Mouse (Mus musculus) heart, embryonic 12.5 days (tissue): ENCODE measurements around the gene Ficd. TPM values are rescaled to one million over a fixed set of nuclear protein-coding genes. Genes with fewer than 3 reads are reported as not detected.

Experiments used
- ATAC-seq: fragments of 200-750 bp; cut with Nextera tagmentation; 2 replicates; pipeline ENCODE4 v1.8.0; 2017; ENCODE audit warnings: moderate TSS enrichment, moderate library complexity; ENCODE audit not compliant: insufficient number of reproducible peaks, low FRiP score
- H3K27ac ChIP-seq: fragments of 300-500 bp; sonication (generic); 2 replicates; pipeline ENCODE4 v1.5.1; 2016; ENCODE audit warnings: mild to moderate bottlenecking, moderate library complexity; ENCODE audit not compliant: poor library complexity, severe bottlenecking
- H3K27me3 ChIP-seq: fragments of 300-500 bp; sonication (generic); replicated peaks from 2 replicates; pipeline ENCODE4 v1.6.1; 2016; ENCODE audit warnings: mild to moderate bottlenecking, moderate library complexity
- H3K36me3 ChIP-seq: fragments of 300-500 bp; sonication (generic); 2 replicates; pipeline ENCODE4 v1.6.1; 2016; ENCODE audit warnings: mild to moderate bottlenecking, moderate library complexity
- H3K4me1 ChIP-seq: fragments of 300-500 bp; sonication (generic); replicated peaks from 2 replicates; pipeline ENCODE4 v1.6.1; 2016; ENCODE audit warnings: mild to moderate bottlenecking
- H3K4me2 ChIP-seq: fragments of 300-500 bp; sonication (generic); 2 replicates; pipeline ENCODE4 v1.6.1; 2016; ENCODE audit warnings: mild to moderate bottlenecking, moderate library complexity
- H3K4me3 ChIP-seq: fragments of 300-500 bp; sonication (generic); 2 replicates; pipeline ENCODE4 v1.5.1; 2016; ENCODE audit warnings: mild to moderate bottlenecking
- H3K9ac ChIP-seq: fragments of 300-500 bp; sonication (generic); 2 replicates; pipeline ENCODE4 v1.6.1; 2016; ENCODE audit warnings: mild to moderate bottlenecking, moderate library complexity
- H3K9me3 ChIP-seq: fragments of 300-500 bp; sonication (generic); replicated peaks from 2 replicates; pipeline ENCODE4 v1.6.1; 2016; ENCODE audit warnings: mild to moderate bottlenecking, moderate library complexity
- WGBS: fragments of 180-500 bp; shearing (Covaris S2); methylation state at CpG from one replicate; pipeline ENCODE4 v1.1.7; 2016; 5-methylcytosine and 5-hydroxymethylcytosine counted together
- polyA plus RNA-seq: library from polyadenylated mRNA; unstranded; fragments of >200 nt; fragmentation: Nextera tagmentation; extraction: Ambion mirVana; gene quantifications from 2 replicates; pipeline ENCODE4 v1.2.1, GENCODE M21; 2016

Ficd gene
- polyA plus RNA-seq, 1 experiment from 2014 or later: 6.9 TPM

DNA sequence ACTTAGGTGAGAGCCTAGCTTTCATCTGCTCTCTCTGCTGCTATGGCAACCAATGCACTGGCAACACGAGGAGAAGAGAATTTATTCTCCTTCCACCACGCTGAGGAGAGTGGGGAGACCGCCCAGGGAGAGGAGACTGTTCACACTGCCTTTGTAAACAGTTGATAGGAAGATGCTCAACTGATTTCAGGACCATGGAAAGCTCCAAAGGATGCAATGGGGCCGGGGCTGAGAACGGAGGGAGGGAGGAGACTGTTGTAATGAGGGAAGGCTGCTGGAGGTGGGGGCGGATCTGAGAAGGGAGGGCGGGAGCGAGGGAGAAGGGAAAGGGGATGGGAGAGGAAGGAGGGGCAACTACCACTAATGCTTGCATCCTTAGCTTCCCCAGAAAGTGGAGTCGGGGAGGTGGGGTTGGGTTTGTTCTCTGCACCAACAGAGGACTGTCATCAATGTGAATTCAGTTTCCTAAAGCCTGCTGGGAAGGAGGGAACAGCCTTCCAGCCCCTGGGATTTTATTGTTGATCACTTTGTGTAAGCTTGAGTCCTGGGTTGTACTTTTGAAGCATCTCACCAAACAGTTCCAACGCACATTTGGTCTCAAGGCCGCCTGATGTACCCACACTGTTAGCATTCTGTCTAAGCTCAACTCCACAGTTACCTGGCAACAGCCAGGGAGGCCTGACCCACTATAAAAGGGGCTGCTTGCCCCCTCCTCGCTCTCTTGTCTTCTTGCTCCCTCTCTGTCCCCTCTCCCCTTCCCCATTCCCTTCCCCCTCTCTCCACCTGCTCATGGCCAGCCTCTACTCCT lies 18.8 kb upstream of the Ficd start:
- H3K9ac ChIP-seq: no peak overlapping the region
- no peak overlapping the region for H3K27ac ChIP-seq
- no peak for ATAC-seq
- no peaks in the 10 kb centered on the region for H3K4me1 ChIP-seq
- no peaks in the 10 kb centered on the region for H3K9me3 ChIP-seq
- H3K4me3 ChIP-seq: no peak overlapping the region
- no peak overlapping the region for H3K4me2 ChIP-seq
- 0 out of 2 replicates have a peak, but pooled peaks cover 9% of the 10 kb centered on the region for H3K27me3 ChIP-seq
- 5% methylated on average over 12 of the region's 12 CpGs for WGBS
- no peaks in the 10 kb centered on the region for H3K36me3 ChIP-seq

DNA sequence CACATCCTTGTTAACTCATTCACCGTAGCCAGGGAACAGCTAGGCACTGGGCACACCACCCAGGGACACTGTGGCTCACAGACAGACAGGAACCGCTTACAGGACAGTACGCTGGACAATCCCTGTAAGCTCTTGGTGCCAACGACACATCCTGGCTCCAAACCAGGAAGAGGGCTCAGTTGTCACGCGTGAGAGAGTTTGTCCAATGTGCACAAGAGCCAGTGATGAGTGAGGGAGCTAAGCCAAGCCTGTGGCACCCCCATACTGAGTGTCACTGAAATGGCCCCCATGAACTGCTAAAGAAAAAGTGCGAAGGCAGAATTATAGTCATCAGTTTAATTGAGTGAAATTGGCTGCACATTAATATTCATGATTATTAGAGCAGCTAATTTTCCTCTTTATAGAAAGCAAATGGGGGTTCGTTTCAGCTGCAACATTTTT lies 16.4 kb upstream of the Ficd start:
- H3K36me3 ChIP-seq: no peaks in the 10 kb centered on the region
- no peak overlapping the region for H3K9ac ChIP-seq
- H3K27me3 ChIP-seq: peaks cover 18% of the 10 kb centered on the region; the same call in 1 of the 2 replicates
- H3K27ac ChIP-seq: no peak overlapping the region
- H3K9me3 ChIP-seq: no peaks in the 10 kb centered on the region
- WGBS: 76% methylated on average over 8 of the region's 8 CpGs
- ATAC-seq: no peak
- H3K4me2 ChIP-seq: no peak overlapping the region
- no peaks in the 10 kb centered on the region for H3K4me1 ChIP-seq
- no peak overlapping the region for H3K4me3 ChIP-seq

DNA sequence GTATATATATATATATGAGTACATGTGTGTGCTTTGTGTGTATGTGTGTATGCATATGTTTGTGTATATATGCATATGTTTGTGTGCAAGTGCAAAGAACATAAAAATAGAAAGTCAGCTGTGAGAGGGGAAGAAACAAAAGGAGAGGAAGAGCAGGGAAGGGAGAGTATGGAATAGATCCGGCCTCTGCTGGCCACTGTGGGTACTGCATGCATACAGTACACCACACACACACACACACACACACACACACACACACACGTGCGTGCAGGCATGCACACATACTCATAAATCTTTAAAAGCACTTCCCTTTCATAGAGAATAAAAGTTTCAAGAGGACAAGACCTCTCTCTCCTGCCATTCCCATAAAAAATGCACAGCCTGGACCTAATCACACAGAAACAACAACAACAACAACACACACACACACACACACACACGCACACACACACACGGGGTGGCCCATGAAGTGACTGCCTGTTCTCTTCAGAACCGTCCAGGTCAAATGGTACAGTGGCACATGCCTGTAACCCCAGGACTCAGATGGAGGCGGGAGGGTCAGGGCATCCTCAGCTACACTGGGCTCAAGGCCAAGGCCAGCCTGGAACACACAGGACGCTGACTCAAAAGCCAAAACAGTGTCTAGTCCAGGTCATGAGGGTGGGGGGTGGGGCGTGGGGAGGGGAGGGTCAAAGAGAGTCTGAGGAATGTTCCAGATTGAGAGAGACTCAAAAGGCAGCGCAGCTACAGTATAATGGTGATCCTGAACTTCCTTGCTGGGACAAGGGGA lies 13.2 kb upstream of the Ficd start:
- H3K36me3 ChIP-seq: no peaks in the 10 kb centered on the region
- H3K9me3 ChIP-seq: no peaks in the 10 kb centered on the region
- 82% methylated on average over 10 of the region's 10 CpGs for WGBS
- no peak overlapping the region for H3K4me2 ChIP-seq
- peaks cover 21% of the 10 kb centered on the region for H3K27me3 ChIP-seq
- H3K9ac ChIP-seq: no peak overlapping the region
- no peak overlapping the region for H3K27ac ChIP-seq
- H3K4me3 ChIP-seq: no peak overlapping the region
- ATAC-seq: no peak
- no peaks in the 10 kb centered on the region for H3K4me1 ChIP-seq

DNA sequence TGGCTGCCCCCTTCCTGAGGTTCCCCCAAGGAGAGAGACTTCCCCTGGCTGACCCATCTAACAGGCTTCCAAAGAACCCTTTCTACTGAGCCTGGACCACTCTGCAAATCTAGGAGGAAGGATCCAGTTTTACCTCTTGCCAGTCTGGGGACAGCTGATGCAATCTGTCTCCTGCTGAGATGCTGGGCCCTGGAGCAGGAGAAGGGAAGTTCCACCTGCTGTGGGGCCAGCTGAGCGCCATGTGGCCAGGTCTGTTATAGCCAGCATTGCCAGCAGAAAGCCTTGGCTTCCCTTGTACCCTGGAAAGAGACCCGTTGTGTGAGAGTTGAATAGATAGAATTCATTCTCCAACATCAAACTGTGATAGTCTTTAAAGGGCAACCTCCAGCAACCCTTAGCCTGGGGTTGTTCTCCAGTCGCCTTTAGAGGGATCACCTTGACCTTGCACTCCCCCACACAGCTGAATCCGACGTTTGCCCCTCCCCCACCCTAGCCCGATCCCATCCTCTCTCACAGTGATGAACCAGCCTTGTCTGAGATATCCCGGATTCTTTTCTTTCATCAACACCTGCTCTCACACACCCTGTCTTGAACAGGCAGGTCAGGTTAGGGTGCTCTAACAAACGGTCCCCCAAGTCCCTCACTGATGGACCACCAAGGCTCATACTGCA lies 11.9 kb upstream of the Ficd start:
- H3K27ac ChIP-seq: no peak overlapping the region
- H3K4me1 ChIP-seq: no peaks in the 10 kb centered on the region
- peaks cover 19% of the 10 kb centered on the region for H3K27me3 ChIP-seq
- H3K9me3 ChIP-seq: no peaks in the 10 kb centered on the region
- H3K9ac ChIP-seq: no peak overlapping the region
- no peak overlapping the region for H3K4me2 ChIP-seq
- H3K4me3 ChIP-seq: no peak overlapping the region
- no peaks in the 10 kb centered on the region for H3K36me3 ChIP-seq
- WGBS: 25% methylated on average over 8 of the region's 8 CpGs
- no peak for ATAC-seq

DNA sequence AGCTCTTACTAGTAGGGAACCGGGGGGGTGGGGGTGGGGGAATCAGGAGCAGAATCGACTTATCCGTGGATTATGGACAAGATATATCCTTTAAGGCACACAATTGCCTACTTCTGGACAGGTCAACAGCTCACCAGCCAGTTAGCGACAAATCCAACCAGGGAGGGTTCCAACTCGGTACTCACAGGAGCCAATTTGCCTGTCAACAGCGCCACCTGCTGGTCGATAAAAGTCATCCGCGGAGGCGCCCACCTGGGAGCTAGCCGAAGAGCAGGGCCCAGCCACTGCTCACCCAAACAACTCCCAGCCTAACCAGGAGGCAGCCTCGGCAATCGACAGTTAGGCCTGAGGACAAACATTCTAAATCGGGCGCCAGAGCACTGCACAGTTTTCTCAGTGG lies 11.2 kb upstream of the Ficd start, which contains the start of gene 1700069L16Rik:
1700069L16Rik (minus strand) TSS at position 327 of the 400 bp plus-strand sequence.
- no peak within 1 kb of the TSS for H3K27ac ChIP-seq
- no peaks in the 10 kb centered on the region for H3K9me3 ChIP-seq
- 0 out of 2 replicates have a peak, but pooled peaks have one; percentile 45 for ATAC-seq
- H3K4me1 ChIP-seq: no peaks in the 10 kb centered on the region
- no peak within 1 kb of the TSS for H3K4me3 ChIP-seq
- 3% methylated on average over 15 of the region's 15 CpGs for WGBS
- H3K36me3 ChIP-seq: no peaks in the 10 kb centered on the region
- no peak within 1 kb of the TSS for H3K4me2 ChIP-seq
- H3K9ac ChIP-seq: no peak within 1 kb of the TSS
- peaks cover 19% of the 10 kb centered on the region for H3K27me3 ChIP-seq

DNA sequence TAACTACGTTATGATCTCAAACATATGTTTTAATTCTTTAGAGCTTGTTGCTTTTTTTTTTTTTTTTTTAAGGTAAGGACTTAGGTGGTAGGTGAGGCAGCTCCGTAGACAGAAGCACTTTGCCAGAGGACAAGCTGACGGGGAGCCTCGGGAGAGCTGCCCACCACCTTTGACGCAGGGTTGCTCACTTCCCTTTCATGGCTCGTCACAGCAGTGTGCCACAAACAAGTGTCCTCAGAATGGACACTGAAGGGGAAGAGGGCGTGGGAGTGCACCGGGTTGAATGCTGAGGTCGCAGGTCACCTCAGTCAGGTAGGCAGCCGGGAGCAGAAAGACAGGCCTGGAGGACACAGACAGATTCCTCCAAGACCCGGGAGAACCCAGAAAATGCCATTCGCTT lies 10.2 kb upstream of the Ficd start:
- Histone ChIP-seq H3K36me3 (no peaks in the 10 kb centered on the region), H3K9ac (no peak overlapping the region), H3K9me3 (no peaks in the 10 kb centered on the region), H3K4me2 (no peak overlapping the region), H3K27me3 (peaks cover 19% of the 10 kb centered on the region), H3K4me1 (no peaks in the 10 kb centered on the region), H3K27ac (no peak overlapping the region), H3K4me3 (no peak overlapping the region)
- ATAC-seq: no peak
- WGBS: 72% methylated on average over 12 of the region's 12 CpGs

DNA sequence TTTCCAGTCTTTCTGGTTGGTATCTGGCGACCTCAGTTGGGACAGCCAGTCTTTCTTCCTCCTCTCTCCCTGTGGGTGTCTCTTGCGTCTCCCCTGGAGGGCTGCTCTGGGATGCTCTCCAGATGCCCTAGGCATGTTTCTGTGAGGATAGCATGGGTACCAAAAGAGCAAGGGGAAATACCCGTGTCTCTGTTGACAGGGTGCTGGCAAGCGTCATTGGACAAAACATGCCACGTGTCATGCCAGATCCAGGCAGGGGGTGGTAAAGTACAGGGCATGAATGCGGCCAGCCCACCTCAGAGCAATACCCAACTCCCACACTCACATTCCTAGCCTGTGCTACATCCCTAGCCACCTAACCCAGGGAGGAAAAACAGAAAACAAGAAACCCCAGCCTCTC lies 9.0 kb upstream of the Ficd start:
- Histone ChIP-seq H3K9ac (no peak overlapping the region), H3K27ac (no peak overlapping the region), H3K27me3 (peaks cover 19% of the 10 kb centered on the region), H3K36me3 (no peaks in the 10 kb centered on the region), H3K4me2 (no peak overlapping the region), H3K4me1 (no peaks in the 10 kb centered on the region), H3K4me3 (no peak overlapping the region), H3K9me3 (no peaks in the 10 kb centered on the region)
- WGBS: 49% methylated on average over 6 of the region's 6 CpGs
- ATAC-seq: no peak

DNA sequence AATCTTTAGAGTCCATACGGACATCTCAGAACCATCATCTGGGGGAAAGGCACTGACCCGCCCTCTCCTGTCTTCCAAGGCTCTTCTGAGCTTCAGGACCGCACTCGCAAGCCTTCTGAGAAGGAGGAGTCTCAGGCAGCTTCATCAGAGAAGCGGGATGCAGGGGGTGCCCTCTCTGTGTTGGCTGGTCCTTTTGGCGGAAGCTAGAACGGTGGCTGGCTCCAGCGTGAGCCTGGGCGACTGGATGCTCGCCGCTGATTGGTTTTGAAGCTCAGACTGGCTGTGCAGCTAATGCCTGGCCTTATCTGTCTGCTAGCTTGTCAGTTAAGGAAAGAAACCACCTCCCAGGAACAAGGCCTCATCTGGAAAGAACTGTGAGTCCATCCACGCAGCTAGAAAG lies 8.4 kb upstream of the Ficd start:
- Histone ChIP-seq H3K4me3 (no peak overlapping the region), H3K27ac (no peak overlapping the region), H3K36me3 (no peaks in the 10 kb centered on the region), H3K4me2 (no peak overlapping the region), H3K9ac (no peak overlapping the region), H3K27me3 (peaks cover 19% of the 10 kb centered on the region), H3K9me3 (no peaks in the 10 kb centered on the region), H3K4me1 (no peaks in the 10 kb centered on the region)
- no peak for ATAC-seq
- 40% methylated on average over 12 of the region's 12 CpGs for WGBS

DNA sequence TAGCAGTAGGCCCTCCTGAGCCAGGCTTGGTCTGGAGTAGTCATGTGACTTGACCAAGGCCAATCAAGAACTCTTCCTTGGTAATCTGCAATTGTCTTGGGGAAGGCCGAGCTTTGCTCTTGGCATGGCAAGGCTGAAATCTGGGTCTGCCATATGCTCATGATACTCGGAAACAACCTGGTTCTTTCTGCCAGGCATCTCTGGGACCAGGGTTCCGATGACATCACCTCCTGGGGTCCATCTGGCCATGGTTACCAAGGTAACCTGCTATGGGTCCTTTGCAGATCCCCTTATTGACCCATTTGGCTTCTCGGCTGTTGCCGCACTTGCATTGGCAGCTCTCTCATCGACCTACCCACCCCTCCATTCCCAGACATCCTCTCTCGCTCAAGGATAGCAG lies 7.6 kb upstream of the Ficd start:
- 73% methylated on average over 7 of the region's 7 CpGs for WGBS
- no peak for ATAC-seq
- H3K9ac ChIP-seq: no peak overlapping the region

DNA sequence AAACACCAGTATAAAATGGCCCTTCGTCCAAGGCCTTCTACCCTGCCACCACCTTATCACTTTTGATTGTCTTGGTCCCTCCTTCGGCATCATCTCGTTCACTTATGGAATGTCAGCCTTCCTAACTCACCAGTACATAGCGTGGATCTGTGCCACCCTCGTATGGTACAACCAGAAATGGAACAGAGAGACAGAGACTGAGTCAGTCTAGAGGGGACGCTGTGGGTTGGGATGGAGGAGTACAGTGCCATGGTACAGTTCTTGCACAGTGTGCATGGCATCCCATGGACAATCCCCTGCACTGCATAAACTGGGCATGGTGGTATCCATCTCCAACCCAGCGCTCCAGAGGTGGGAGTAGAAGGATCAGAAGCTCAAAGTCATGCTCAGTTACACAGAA lies 6.9 kb upstream of the Ficd start:
- peaks cover 16% of the 10 kb centered on the region for H3K27me3 ChIP-seq
- no peak overlapping the region for H3K27ac ChIP-seq
- H3K4me2 ChIP-seq: no peak overlapping the region
- H3K4me3 ChIP-seq: no peak overlapping the region
- H3K36me3 ChIP-seq: no peaks in the 10 kb centered on the region
- no peak overlapping the region for H3K9ac ChIP-seq
- no peak for ATAC-seq
- H3K4me1 ChIP-seq: no peaks in the 10 kb centered on the region
- no peaks in the 10 kb centered on the region for H3K9me3 ChIP-seq
- 82% methylated on average over 7 of the region's 7 CpGs for WGBS

More for the DNA sequence above, 7.6 kb upstream of the Ficd start:
- no peak overlapping the region for H3K4me2 ChIP-seq
- H3K9me3 ChIP-seq: no peaks in the 10 kb centered on the region
- no peak overlapping the region for H3K4me3 ChIP-seq
- peaks cover 19% of the 10 kb centered on the region for H3K27me3 ChIP-seq
- no peak overlapping the region for H3K27ac ChIP-seq
- H3K36me3 ChIP-seq: no peaks in the 10 kb centered on the region
- H3K4me1 ChIP-seq: no peaks in the 10 kb centered on the region

DNA sequence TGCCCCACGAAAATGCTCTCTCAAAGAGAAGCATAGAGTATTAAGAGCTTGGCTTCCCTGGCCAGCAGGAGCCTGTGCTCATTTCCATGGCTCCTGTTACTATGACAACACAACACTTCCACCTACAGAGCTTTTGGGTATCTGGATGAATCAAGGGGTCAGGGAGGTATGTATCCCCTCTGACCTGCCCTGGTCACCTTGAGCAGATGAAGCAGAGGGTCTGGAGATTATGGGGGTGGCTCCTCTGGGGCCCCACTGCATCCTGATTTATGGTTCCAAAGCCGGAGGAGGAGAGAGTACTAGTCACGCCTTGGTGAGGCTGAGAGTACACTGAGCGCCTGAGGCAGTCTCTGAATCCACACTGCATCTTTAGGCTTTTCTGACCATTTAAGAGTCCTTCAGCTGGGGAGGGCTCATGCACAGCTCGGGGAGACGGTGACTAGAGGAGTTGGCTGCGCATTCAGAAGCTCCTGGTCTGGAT lies 4.9 kb upstream of the Ficd start:
- no peaks in the 10 kb centered on the region for H3K36me3 ChIP-seq
- H3K27me3 ChIP-seq: peaks cover 11% of the 10 kb centered on the region; the same call in 1 of the 2 replicates
- H3K4me2 ChIP-seq: no peak overlapping the region
- no peak overlapping the region for H3K4me3 ChIP-seq
- no peak overlapping the region for H3K27ac ChIP-seq
- no peak for ATAC-seq
- WGBS: 63% methylated on average over 7 of the region's 7 CpGs
- H3K4me1 ChIP-seq: peaks cover 4% of the 10 kb centered on the region; the same call in 1 of the 2 replicates
- H3K9me3 ChIP-seq: no peaks in the 10 kb centered on the region
- no peak overlapping the region for H3K9ac ChIP-seq
